Mouse (Mus musculus): ENCODE results near the gene Slc2a10.
A peak's percentile ranks its signal among the peaks of the same experiment; 100 is the strongest.

The Slc2a10 gene

GRCm38 (mm10) chr2:165563298-165564058 is 59.9 kb downstream of the Slc2a10 start:
- peak; percentile 39 for DNase-seq (ENCODE audit: low spot score)

- DNase-seq (ENCODE audit: low spot score), result no peak
Observed at GRCm38 (mm10) chr2:165564101-165564500, 60.5 kb downstream of the Slc2a10 start.

GRCm38 (mm10) chr2:165564620-165565019 is 61.0 kb downstream of the Slc2a10 start:
- DNase-seq (ENCODE audit: low spot score), result no peak

- no peak for DNase-seq (ENCODE audit: low spot score)
Observed at GRCm38 (mm10) chr2:165566898-165567297, 63.3 kb downstream of the Slc2a10 start.

DNA sequence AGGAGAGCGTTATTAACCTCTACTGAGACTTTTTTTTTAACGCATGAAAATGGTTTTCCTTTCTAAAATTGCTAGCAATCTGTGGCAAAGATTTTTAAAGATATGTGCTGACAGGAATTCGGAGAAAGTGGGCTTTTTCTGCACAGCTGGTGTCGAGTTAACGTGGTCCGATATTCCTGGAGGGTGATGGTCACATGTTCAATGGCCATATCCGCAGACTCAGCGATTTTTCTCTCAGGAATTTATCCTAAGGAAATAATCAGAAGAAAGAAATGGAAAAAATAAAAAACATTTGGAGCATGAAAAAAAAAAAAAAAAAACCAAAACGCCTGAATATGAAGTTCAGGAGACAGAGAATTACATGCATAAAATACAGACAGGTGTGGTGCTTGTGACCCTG is 64.2 kb downstream of the Slc2a10 start:
- no peak for DNase-seq (ENCODE audit: low spot score)

DNA sequence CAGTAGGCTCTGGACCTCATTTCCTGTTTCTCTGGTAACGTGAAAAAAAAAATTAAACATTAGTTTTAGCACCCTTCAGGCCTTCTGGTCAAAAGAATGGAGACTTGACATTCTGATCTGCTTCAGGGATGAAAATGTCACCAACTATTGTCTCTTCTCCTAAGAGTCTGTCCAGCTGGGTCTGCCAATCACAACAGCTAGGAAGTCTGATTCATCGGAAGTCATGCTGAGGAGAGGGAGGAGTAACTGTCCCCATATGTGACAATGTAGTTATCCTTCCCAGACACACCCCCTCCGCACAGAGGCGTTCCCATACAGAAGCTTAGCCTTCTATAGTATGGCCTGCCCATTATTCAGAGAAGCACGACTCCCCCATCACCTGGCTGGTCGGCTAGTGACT is 65.3 kb downstream of the Slc2a10 start:
- DNase-seq (ENCODE audit: low spot score), result no peak
